Mouse (Mus musculus) neutrophil, adult 59 days (primary cell): ENCODE data around the gene Trim66. TPM values are rescaled to one million over a fixed set of nuclear protein-coding genes. Genes with fewer than 3 reads are reported as not detected.

Source experiments
- total RNA-seq, 2 experiments: library from RNA; stranded (reverse); gene quantifications; 1 replicate in 1 of 2; 2 replicates in 1 of 2; pipeline ENCODE4 v1.2.4; 2023

The Trim66 gene
- total RNA-seq = under 1 TPM in 1 of 2 experiments, not detected in 1; 0.11 TPM

GRCm38 (mm10) chr7:109508034-109508433, at the start of gene Trim66:
TSS of gene Trim66 (minus strand) at chr7:109508134.

DNA sequence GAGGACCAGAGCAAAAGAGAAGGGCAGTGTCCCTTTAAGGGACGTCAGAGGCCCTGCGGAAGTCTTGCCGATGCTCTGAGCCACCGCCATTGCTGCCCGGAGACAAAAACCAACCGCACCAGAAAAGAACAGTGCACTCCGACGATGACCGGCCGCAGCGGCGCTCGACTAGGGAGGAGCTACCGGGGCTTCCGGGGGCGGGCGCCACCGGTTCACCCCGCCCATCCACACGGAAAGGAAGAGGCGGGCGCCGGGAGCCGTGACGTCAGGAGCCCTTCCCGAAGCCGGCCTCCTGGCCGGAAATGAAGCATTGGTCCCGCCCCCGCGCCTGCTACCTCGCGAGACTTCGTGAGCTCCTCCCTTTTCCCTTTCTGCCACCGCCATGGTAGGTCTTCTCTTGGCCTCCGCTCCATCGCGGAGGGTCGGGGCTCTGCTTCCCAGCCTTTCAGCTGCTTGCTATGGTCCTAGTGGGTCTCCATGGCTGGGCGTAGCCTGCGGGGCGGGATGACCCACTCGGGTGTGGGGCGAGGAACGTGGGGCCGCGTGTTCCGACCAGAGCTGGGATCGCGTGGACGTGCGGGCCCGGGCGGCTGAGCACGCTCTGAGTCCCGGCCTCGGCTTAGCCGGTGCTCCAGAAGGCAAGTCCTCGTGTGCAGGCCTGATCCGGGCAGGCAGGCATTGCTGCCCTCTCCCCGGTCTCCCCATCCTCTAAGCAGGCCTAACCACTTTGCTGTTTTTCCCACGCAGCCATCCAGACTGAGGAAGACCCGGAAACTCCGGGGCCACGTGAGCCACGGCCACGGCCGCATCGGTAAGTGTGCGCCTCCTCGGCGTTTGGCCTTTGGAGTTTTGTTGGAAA, 11.1 kb upstream of the Trim66 start, which contains the start of gene Rpl27a:
Gene Rpl27a, plus strand, starts transcription at position 310 of the 859 bp plus-strand sequence.

DNA sequence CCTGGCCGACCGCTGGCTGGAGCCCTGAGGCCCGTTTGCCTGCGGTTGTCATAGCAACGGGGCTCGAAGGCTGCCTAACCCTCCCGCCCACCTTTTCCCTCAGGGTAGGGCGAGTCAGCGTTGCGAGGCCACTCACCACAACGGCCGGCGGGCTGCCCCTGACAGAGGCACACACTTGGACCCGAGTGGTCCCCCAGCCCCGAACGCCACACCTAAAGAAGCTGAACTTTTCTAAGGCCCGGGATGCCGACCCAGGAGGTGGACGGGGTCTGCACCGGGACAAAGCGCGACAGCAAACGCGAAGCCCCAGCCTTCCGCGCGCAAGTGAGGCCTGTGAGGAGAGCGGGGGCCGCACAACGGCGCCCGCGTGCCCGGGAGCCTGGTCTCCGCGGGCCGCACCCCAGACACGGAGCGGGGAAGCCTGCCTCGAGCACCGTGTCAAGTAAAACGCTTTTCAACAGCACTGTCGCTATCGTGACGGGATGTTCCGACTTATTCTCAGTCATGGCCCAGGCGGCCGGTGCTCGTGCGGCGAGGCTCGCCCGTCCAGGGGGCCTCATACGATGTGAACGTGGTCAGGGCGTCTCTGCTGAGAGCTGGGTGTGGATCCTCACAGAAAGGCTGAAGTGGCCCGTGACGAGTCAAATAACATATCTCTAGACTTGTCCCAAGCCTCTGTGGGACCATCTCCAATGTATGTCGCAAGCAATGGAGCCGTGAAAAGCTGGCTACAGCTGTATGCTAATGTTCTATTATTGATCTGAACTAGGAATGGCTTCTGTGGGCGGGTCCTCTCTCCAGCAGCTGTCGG, 68.9 kb downstream of the Trim66 start, which contains the start of gene Stk33:
Gene Stk33, minus strand, starts transcription at position 301 of the 811 bp plus-strand sequence.

Other genes starting within 250 kb of the Trim66 start
- not detected for gene Stk33, start 69.1 kb downstream of the Trim66 start, total RNA-seq
- 100 to 1,000 TPM; 167 to 174 TPM for gene Rpl27a, start 11.0 kb upstream of the Trim66 start, total RNA-seq
- 1 to 10 TPM; 1.5 to 4.3 TPM for gene St5, start 195.5 kb upstream of the Trim66 start, total RNA-seq
- gene Akip1, start 195.6 kb upstream of the Trim66 start, total RNA-seq = 10 to 100 TPM in 1 of 2 experiments, 1 to 10 TPM in 1; 9.8 to 10.0 TPM
- not detected for gene BC051019, start 215.7 kb upstream of the Trim66 start, total RNA-seq
- gene Ascl3, start 223.6 kb upstream of the Trim66 start, total RNA-seq = not detected
- gene Tmem9b, start 244.7 kb upstream of the Trim66 start, total RNA-seq = 10 to 100 TPM; 35.9 to 38.9 TPM